Mouse (Mus musculus) C2C12 (cell line): ENCODE measurements around the gene Ap1s2.

Source experiments
- CEBPB ChIP-seq: IDR thresholded peaks from one replicate; pipeline ENCODE4 v1.6.1; 2011; ENCODE audit warnings: low read depth, mild to moderate bottlenecking, control low read depth, moderate library complexity
- CTCF ChIP-seq: IDR thresholded peaks from one replicate; pipeline ENCODE4 v1.5.1; 2011; ENCODE audit not compliant: control insufficient read depth, insufficient read depth, insufficient read length
- MYOD1 ChIP-seq: IDR thresholded peaks from one replicate; pipeline ENCODE4 v1.6.1; 2011; ENCODE audit warnings: low read depth; ENCODE audit not compliant: control insufficient read depth, insufficient read length

- TF ChIP-seq CTCF (no peak), CEBPB (no peak), MYOD1 (no peak)
Observed at GRCm38 (mm10) chrX:163981092-163981491, 72.3 kb downstream of the Ap1s2 start.
